Mouse (Mus musculus): ENCODE data around the gene Gipc2. TPM values are rescaled to one million over a fixed set of nuclear protein-coding genes. Genes with fewer than 3 reads are reported as not detected.

Gene Gipc2
- total and polyA plus RNA-seq, 2 experiments from 2014 or later: 12.8 to 13.0 TPM

GRCm38 (mm10) chr3:152209177-152209966 lies 43.3 kb upstream of the Gipc2 start:
- peaks cover 17% of the 10 kb centered on the region for H3K4me1 ChIP-seq (ENCODE audit: insufficient read depth, low read length)
- no peaks in the 10 kb centered on the region for H3K27me3 ChIP-seq (ENCODE audit: insufficient read depth, low read length)
- H3K4me3 ChIP-seq (ENCODE audit: low read depth, low read length): peak overlapping the region; percentile 59
- H3K36me3 ChIP-seq (ENCODE audit: insufficient read depth, low read length): no peaks in the 10 kb centered on the region
- H3K9me3 ChIP-seq (ENCODE audit: low read length): no peaks in the 10 kb centered on the region
- DNase-seq (ENCODE audit: low spot score): peak; percentile 77
- peak; percentile 75 for ATAC-seq (ENCODE audit: low FRiP score)
- TF ChIP-seq CTCF (IDR thresholded peaks at IDR 0.05): no peak
- peak overlapping the region; percentile 100 for H3K27ac ChIP-seq (ENCODE audit: low read depth, low read length)
- peak overlapping the region; percentile 99 for H3K9ac ChIP-seq (replicated peaks; ENCODE audit: low read length, poor library complexity, severe bottlenecking)
- peak overlapping the region; percentile 55 for H3K4me2 ChIP-seq (ENCODE audit: low read depth, low read length, poor library complexity, severe bottlenecking)
- 3% methylated on average over 25 of the region's 25 CpGs for WGBS

DNA sequence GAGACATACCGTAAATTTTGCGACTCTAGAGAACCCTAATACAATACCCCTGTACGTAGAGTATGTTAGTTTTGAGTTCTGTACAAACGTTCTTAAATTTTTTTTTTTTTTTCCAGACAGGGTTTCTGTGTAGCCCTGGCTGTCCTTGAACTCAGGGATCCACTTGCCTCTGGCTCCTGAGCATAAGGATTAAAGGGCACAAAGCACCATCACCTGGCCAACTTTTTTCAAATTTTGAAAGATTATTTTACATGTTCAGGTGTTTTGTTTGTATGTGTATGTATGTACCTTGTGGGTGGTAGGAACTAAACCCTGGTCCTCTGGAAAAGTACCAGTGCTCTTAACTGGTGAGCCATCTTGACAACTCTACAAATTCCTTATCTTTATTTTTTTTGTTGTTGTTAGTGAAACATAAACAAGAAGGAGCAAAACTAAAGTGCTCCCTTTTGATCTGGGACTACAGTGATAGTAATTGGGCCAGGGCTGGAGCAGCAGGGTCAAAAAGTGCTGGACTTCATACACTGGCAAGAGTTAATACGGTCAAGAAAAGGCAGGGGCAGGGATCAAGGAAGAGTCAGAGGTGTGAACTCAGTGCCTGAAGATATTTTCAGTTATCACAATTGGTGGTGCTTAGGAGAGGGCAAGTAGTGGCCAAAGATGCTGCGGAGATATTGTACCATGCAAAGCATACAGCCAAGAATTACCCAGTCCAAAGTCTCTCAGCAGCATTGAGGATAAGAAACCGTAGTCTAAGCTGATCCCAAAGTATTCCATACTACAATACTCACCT lies 42.3 kb upstream of the Gipc2 start:
- no peak overlapping the region for H3K27ac ChIP-seq (ENCODE audit: low read depth, low read length)
- 0 out of 2 replicates have a peak overlapping the region, but pooled peaks have one; percentile 9 for H3K4me2 ChIP-seq (ENCODE audit: low read depth, low read length, poor library complexity, severe bottlenecking)
- no peaks in the 10 kb centered on the region for H3K27me3 ChIP-seq (ENCODE audit: insufficient read depth, low read length)
- ATAC-seq (ENCODE audit: low FRiP score) (no peak), DNase-seq (ENCODE audit: low spot score) (no peak)
- peak overlapping the region; percentile 99 for H3K9ac ChIP-seq (replicated peaks; ENCODE audit: low read length, poor library complexity, severe bottlenecking)
- peaks cover 17% of the 10 kb centered on the region for H3K4me1 ChIP-seq (ENCODE audit: insufficient read depth, low read length)
- no peak overlapping the region for H3K4me3 ChIP-seq (ENCODE audit: low read depth, low read length)
- 90% methylated on average over 7 of the region's 7 CpGs for WGBS
- no peaks in the 10 kb centered on the region for H3K36me3 ChIP-seq (ENCODE audit: insufficient read depth, low read length)
- TF ChIP-seq CTCF (IDR thresholded peaks at IDR 0.05): no peak
- H3K9me3 ChIP-seq (ENCODE audit: low read length): no peaks in the 10 kb centered on the region

GRCm38 (mm10) chr3:152207156-152207555 lies 41.1 kb upstream of the Gipc2 start:
- Histone ChIP-seq H3K4me2 (ENCODE audit: low read depth, low read length, poor library complexity, severe bottlenecking) (no peak overlapping the region), H3K9ac (replicated peaks; ENCODE audit: low read length, poor library complexity, severe bottlenecking) (no peak overlapping the region), H3K4me3 (ENCODE audit: low read depth, low read length) (no peak overlapping the region), H3K4me1 (ENCODE audit: insufficient read depth, low read length) (peaks cover 8% of the 10 kb centered on the region), H3K36me3 (ENCODE audit: insufficient read depth, low read length) (no peaks in the 10 kb centered on the region), H3K27ac (ENCODE audit: low read depth, low read length) (no peak overlapping the region), H3K27me3 (ENCODE audit: insufficient read depth, low read length) (no peaks in the 10 kb centered on the region), H3K9me3 (ENCODE audit: low read length) (no peaks in the 10 kb centered on the region)
- no peak for TF ChIP-seq CTCF (IDR thresholded peaks at IDR 0.05)
- no peak for DNase-seq (ENCODE audit: low spot score)
- ATAC-seq (ENCODE audit: low FRiP score): no peak
- WGBS: 99% methylated on average over 4 of the region's 4 CpGs

GRCm38 (mm10) chr3:152204577-152204976 lies 38.5 kb upstream of the Gipc2 start:
- H3K4me2 ChIP-seq (ENCODE audit: low read depth, low read length, poor library complexity, severe bottlenecking): no peak overlapping the region
- 86% methylated on average over 3 of the region's 3 CpGs for WGBS
- no peak overlapping the region for H3K27ac ChIP-seq (ENCODE audit: low read depth, low read length)
- DNase-seq (ENCODE audit: low spot score) (no peak), ATAC-seq (ENCODE audit: low FRiP score) (no peak)
- no peak for TF ChIP-seq CTCF (IDR thresholded peaks at IDR 0.05)
- no peaks in the 10 kb centered on the region for H3K9me3 ChIP-seq (ENCODE audit: low read length)
- H3K36me3 ChIP-seq (ENCODE audit: insufficient read depth, low read length): no peaks in the 10 kb centered on the region
- no peaks in the 10 kb centered on the region for H3K27me3 ChIP-seq (ENCODE audit: insufficient read depth, low read length)
- H3K4me1 ChIP-seq (ENCODE audit: insufficient read depth, low read length): peaks cover 4% of the 10 kb centered on the region; the same call in 1 of the 2 replicates
- H3K9ac ChIP-seq (replicated peaks; ENCODE audit: low read length, poor library complexity, severe bottlenecking): no peak overlapping the region
- H3K4me3 ChIP-seq (ENCODE audit: low read depth, low read length): no peak overlapping the region

DNA sequence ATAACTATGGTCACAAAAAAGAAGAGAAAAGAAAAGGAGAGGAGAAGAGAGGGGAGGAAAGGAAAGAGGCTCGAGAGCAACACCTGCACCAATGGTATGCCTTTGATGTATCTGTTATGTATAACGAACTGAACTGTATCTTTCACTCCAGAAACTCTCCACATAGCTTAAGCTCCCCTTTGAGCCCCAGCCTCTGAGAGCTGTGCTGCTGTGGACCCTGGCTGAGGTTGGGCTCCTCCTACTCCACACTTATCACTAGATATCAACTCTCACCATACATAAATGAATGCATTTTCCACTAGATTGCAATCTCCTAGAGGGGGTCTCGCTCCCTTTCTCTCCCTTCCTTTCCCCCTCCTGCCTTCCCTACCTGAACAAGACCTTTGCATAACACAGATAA lies 38.0 kb upstream of the Gipc2 start:
- ATAC-seq (ENCODE audit: low FRiP score): no peak
- WGBS: 67% methylated on average over 3 of the region's 3 CpGs
- TF ChIP-seq CTCF (IDR thresholded peaks at IDR 0.05): no peak

DNA sequence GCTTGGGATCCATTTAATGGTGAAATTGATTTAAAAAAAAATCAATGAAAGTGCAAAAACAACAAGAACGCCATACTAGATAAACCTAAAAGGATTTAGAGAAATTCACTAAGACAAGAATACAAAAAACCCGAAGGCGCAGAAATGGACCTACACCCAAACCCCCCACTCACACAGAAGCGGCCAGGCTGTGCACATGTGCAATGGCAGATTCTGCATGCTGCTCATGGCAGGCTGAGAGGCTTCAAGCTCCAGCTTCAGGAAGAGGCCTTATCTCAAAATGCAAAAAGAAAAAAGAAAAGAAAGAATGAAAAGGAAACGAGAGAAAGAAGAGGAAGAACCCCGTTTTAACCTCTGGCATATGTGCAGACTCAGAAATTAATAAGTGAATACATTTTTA lies 37.4 kb upstream of the Gipc2 start:
- no peaks in the 10 kb centered on the region for H3K36me3 ChIP-seq (ENCODE audit: insufficient read depth, low read length)
- no peak overlapping the region for H3K4me2 ChIP-seq (ENCODE audit: low read depth, low read length, poor library complexity, severe bottlenecking)
- no peaks in the 10 kb centered on the region for H3K9me3 ChIP-seq (ENCODE audit: low read length)
- TF ChIP-seq CTCF (IDR thresholded peaks at IDR 0.05): no peak
- ATAC-seq (ENCODE audit: low FRiP score) (no peak), DNase-seq (ENCODE audit: low spot score) (no peak)
- H3K27me3 ChIP-seq (ENCODE audit: insufficient read depth, low read length): no peaks in the 10 kb centered on the region
- 89% methylated on average over 6 of the region's 6 CpGs for WGBS
- H3K4me3 ChIP-seq (ENCODE audit: low read depth, low read length): no peak overlapping the region
- H3K4me1 ChIP-seq (ENCODE audit: insufficient read depth, low read length): peaks cover under 1% of the 10 kb centered on the region; the same call in 1 of the 2 replicates
- no peak overlapping the region for H3K27ac ChIP-seq (ENCODE audit: low read depth, low read length)
- H3K9ac ChIP-seq (replicated peaks; ENCODE audit: low read length, poor library complexity, severe bottlenecking): no peak overlapping the region

More for the DNA sequence above, 38.0 kb upstream of the Gipc2 start:
- Histone ChIP-seq H3K4me3 (ENCODE audit: low read depth, low read length) (no peak overlapping the region), H3K36me3 (ENCODE audit: insufficient read depth, low read length) (no peaks in the 10 kb centered on the region), H3K4me1 (ENCODE audit: insufficient read depth, low read length) (peaks cover 4% of the 10 kb centered on the region; the same call in 1 of the 2 replicates), H3K27ac (ENCODE audit: low read depth, low read length) (no peak overlapping the region), H3K9ac (replicated peaks; ENCODE audit: low read length, poor library complexity, severe bottlenecking) (no peak overlapping the region), H3K9me3 (ENCODE audit: low read length) (no peaks in the 10 kb centered on the region), H3K4me2 (ENCODE audit: low read depth, low read length, poor library complexity, severe bottlenecking) (no peak overlapping the region), H3K27me3 (ENCODE audit: insufficient read depth, low read length) (no peaks in the 10 kb centered on the region)
- DNase-seq (ENCODE audit: low spot score): no peak

Measured in midbrain, postnatal 0 days (tissue).